Mouse (Mus musculus): ENCODE measurements around the gene Pink1. TPM values are rescaled to one million over a fixed set of nuclear protein-coding genes. Genes with fewer than 3 reads are reported as not detected.
"Not testable (repeated sequence)": the region's sequence is repeated elsewhere in the genome, so short reads cannot be mapped to it uniquely, and the experiment has no call there.

Gene Pink1
- total RNA-seq, 2 experiments from 2014 or later, result 163 to 177 TPM

- no peak for DNase-seq
These were observed 15.9 kb upstream of the Pink1 start for GRCm38 (mm10) chr4:138342048-138342447.

GRCm38 (mm10) chr4:138341393-138341792 is 15.3 kb upstream of the Pink1 start:
- DNase-seq, result no peak

DNA sequence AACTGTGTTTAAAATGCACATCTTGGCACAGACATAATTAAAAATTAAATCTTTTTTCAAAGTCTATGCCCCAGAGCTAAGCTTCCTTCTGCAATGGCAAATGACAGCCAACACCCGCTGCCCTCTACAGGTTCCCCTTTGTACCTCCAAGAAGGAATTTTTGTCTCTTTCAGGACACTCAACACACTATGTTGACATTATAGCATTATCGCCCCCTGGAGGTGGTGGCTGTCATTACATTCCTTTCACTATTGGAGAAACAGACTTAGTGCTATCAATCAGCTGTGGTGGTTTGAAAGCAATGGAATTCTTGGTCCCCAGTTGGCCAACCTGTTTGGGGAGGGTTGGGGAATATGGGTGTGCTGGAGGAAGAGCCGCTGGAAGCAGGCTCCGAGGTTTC is 13.9 kb upstream of the Pink1 start:
- peak; percentile 58 for DNase-seq

GRCm38 (mm10) chr4:138337341-138337740 is 11.2 kb upstream of the Pink1 start:
- DNase-seq, result no peak

DNA sequence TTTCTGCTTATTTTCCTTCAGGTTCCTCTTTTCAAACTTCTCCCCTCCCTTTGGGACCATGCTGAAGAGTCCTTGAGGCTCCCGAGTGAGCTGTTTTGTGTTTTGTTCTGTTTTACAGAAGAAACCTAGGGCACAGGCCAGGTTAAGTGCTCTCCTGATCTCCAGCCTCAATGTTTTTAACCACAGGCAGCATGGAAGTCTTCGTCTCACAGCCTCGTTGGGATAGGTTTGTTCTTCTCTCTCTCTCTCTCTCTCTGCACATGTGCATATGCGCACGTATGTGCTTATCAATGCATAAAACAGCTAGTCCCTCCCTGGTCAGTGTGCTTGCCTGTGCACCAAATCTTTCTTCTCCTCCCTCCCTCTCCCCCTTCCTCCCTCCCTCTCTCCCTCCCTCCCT is 10.8 kb upstream of the Pink1 start:
- DNase-seq, result no peak

DNA sequence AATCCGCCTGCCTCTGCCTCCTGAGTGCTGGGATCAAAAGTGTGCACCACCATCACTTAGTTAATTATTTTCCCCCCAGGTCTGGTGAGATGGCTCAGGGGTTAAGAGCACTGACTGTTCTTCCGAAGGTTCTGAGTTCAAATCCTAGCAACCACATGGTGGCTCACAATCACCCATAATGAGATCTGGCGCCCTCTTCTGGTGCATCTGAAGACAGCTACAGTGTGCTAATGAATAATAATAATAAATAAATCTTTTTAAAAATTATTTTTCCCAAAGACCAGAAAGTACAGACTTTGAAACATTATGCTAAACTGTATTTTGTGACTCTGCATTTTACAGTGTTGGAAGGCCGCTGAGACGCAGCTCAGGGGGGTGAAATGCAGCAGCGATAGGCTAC is 9.5 kb upstream of the Pink1 start:
- no peak for DNase-seq

GRCm38 (mm10) chr4:138335036-138335435 is 8.9 kb upstream of the Pink1 start:
- no peak for DNase-seq

GRCm38 (mm10) chr4:138333135-138333534 is 7.0 kb upstream of the Pink1 start:
- DNase-seq, result no peak

DNA sequence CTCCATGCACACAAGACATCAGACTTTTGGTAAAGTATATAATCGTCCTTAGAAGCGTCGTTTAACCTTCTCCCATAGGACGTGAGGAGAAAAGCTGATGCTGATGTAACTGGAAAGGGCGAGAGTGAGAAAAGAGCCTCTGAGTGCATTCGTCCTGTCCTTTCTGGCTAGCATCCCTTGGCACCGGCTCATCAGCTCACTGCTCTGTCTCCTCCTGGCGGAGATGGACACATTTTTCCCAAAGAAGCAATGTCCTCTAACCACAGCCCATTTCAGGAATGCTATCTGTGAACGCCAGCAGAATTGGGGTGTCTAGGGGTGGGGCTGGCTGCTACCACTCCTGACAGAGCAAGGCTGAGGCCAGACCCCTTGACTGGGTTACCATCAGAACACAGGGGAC is 5.5 kb upstream of the Pink1 start:
- no peak for DNase-seq

DNA sequence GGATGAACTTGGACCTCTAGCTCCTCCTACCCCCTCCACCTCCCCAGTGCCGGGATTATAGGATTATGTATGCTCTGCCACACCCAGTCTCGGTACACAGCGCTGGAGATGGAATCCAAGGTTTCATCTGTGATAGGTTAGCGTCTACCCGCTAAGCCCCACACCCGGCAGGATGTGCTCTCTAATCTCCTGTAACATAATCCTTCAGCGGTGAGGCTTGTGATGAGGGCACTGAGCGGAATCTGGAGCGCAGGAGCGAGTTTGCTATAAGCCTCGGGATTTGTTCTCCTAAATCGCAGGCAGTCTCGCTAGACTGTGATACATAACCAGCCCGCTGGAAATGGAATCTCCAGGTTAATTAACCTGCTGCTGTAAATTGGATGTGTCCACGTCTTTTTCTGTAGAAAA is 4.2 kb upstream of the Pink1 start:
- DNase-seq, result no peak

DNA sequence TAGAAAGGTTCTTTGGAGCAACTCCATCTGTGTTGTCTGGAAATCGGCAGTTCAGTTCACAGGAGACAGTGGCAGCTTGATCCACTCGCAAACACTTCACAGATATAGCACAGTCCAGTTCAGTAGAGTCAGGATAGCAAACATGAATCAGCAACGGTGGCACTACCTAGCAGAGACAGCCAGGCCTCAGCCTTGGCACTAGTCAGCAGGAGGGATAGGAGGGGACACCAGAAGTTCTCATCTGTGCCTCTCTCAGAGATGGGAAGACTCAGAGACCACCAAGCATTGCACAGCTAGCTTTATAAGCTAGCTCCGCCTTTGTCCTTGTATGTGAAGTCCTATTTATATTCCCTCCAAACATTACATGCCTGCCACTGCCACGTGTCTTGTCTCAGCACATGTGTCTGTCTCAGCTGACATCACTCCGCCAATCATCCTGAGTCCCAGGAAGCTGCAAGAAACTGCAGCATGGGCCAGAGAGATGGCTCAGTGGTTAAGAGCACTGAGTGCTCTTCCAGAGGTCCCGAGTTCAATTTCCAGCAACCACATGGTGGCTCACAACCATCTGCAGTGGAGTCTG is 1.9 kb upstream of the Pink1 start:
- no peak for DNase-seq

DNA sequence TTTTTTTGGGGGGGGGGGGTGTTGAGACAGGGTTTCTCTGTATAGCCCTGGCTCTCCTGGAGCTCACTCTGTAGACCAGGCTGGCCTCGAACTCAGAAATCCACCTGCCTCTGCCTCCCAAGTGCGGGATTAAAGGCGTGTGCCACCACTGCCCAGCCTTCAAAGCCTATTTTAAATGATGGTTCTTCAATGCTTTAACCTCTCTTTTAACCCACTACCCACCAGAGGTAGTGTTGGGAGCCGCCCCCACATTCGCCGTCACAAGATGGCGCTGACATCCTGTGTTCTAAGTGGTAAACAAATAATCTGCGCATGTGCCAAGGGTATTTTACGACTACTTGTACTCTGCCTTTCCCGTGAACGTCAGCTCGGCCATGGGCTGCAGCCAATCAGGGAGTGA is 1.0 kb upstream of the Pink1 start:
- not testable (repeated sequence) for DNase-seq

DNA sequence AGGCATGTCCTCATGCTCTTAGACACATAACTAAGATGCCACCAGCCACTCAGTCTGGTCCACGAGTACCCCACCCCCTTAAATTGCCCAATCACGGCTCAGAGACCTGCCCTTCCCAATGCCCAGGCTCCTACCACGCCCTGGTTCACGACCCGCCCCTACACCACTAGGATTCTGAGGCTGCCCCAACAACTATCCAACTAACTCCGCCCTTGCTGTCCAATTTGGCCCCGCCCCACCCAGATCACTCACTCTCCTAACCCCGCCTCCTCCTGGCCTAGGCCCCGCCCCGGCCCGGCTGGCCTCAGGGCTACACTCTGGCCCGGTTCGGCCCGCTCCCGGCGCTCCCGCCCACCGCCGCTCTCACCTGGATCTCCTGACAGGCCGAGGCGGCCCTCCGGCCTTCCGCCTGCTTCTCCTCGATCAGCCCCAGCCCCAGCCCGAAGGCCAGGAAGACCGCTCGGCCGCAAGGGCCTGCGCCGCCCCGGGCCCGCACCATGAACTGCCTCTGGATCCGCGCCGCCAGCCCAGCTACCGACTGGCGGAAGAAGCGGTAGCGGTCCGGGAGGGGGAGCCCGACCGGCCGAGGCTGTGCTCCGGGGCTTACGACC is 536 bp downstream of the Pink1 start:
- peak; percentile 98 for DNase-seq

DNA sequence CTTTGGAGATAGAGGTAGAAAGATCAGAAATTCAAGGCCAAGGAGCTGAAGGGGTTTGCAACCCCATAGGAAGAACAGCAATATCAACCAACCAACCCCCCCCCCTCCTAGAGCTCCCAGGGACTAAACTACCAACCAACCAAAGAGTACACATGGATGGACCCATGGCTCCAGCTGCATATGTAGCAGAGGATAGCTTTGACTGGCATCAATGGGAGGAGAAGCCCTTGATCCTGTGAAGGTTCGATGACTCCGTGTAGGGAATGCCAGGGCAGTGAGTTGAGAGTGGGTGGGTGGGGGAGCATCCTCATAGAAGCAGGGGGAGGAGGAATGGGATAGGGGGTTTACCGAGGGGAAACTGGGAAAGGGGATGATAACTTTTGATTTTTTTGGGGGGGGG is 1.7 kb downstream of the Pink1 start:
- DNase-seq, result no peak

DNA sequence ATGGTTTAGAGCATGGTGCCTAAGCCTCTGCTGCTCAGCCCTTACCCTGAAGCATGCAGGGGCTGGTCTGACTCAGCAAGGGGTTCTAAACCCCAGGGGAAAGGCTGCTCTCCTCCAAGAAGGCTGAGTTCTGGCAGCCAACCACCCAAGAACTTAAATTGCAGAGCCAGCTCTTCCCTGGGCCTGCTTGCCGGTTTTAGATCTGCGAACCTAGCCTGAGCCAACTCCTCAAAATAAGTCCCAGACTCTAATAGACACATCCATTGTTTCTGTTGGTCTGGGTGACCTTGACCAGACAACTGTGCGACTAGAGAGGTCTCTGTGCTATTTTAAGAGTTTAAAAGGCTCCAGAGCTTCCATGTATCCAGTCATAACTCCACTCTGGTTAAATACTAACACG is 2.4 kb downstream of the Pink1 start:
- no peak for DNase-seq

GRCm38 (mm10) chr4:138322692-138323091 is 3.4 kb downstream of the Pink1 start:
- DNase-seq, result no peak

DNA sequence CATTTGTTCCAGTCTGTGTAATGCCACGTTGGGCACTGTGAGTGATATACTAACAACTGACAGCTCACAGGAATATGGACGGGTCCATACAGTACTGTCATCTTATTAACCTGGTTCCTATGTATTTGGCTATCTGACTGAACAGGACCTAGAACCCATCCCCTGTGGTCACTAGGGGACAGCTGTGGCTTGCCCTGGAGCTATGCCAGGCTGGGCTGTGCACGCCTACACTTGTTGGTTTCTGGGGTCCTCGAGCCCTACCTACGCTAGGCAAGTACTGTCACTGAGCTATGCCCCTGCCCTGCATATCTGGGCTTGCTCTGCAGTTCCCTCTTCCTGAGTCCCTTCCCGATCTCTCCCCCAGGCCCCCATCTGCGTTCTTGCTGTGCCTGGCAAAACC is 4.6 kb downstream of the Pink1 start:
- no peak for DNase-seq

- DNase-seq, result no peak
These were observed 5.4 kb downstream of the Pink1 start for GRCm38 (mm10) chr4:138320711-138321110.

GRCm38 (mm10) chr4:138319508-138319907 is 6.6 kb downstream of the Pink1 start:
- DNase-seq, result peak; percentile 93

GRCm38 (mm10) chr4:138318509-138319266 is 7.4 kb downstream of the Pink1 start:
- DNase-seq, result peak; percentile 72

- DNase-seq, result no peak
These were observed 9.7 kb downstream of the Pink1 start for GRCm38 (mm10) chr4:138316369-138316768.

- peak; percentile 52 for DNase-seq
These were observed 10.3 kb downstream of the Pink1 start for GRCm38 (mm10) chr4:138315781-138316180.

- DNase-seq, result no peak
These were observed 12.3 kb downstream of the Pink1 start for GRCm38 (mm10) chr4:138313795-138314194.

DNA sequence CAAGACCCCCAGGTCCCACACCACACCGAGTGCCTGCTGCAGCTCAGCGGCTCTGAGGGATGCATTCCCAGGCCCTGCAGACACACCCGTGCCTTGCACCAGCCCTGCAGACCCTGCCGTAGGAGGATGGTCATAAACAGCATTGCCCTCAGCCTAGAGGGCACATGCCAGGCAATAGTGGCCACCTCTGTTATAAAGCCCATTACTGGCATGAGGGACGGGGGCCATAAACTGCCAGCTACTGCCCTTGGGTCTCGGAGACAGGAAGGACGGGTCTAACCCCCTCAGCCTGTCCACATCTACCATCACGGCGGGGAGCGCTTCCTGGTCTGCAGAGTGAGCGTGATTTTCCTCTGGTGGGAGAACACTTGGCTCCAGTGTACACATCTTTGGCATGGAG is 13.1 kb downstream of the Pink1 start:
- DNase-seq, result no peak

All from heart, postnatal 4 days (tissue).